In the genomic region with DNA sequence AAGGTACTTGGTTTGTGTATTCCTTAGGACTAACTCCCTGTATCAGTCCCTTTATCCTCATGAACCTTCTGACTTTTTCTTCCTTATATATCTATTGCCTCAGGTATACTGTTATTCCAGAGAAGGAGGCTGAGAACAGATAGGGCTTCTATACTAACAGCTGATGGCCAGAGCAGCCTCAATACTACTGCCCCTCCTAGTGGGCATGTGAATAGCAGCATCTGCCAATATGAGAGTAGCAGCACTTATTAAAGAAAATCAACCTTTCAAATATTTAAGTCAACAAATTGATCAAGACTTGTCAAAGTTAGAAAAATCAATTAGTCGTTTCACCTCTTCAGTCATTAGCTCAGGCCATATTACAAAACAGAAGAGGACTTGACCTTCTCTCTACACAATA, we compare ENCODE assay signal across 31 mouse cellular contexts. TPM values are rescaled to one million over a fixed set of nuclear protein-coding genes. Genes with fewer than 3 reads are reported as not detected.
DNase-seq lines count a peak whose midpoint lies in the region; ATAC-seq and TF ChIP-seq lines count a peak whose summit lies in the region.
"Had no signal": no experiment of that assay in that cellular context is flagged by ENCODE, and none has a peak within 500 bp of the region (broad histone marks: within the 10 kb centered on the region; RNA-seq: fewer than 3 reads in every experiment).

No protein-coding gene starts in this region.

- 80% methylated on average over 1 of the region's 1 CpGs for WGBS in kidney, postnatal 0 days
- WGBS in kidney, embryonic 15.5 days = 61% methylated on average over 1 of the region's 1 CpGs

- no peaks in the 10 kb centered on the region for H3K4me1 ChIP-seq in kidney, postnatal 0 days (replicated peaks; ENCODE audit: insufficient read depth, low read length)
- no peaks in the 10 kb centered on the region for H3K4me1 ChIP-seq in kidney, embryonic 15.5 days
- H3K4me1 ChIP-seq: embryonic facial prominence, embryonic 10.5 days; embryonic facial prominence, embryonic 15.5 days; forebrain, embryonic 12.5 days; heart, embryonic 12.5 days; hindbrain, embryonic 10.5 days; hindbrain, embryonic 15.5 days; liver, embryonic 13.5 days; neural tube, embryonic 13.5 days had no signal

- H3K4me3 ChIP-seq in kidney, postnatal 0 days (replicated peaks; ENCODE audit: low read depth, low read length) = no peak overlapping the region
- no peak overlapping the region for H3K4me3 ChIP-seq in kidney, embryonic 15.5 days (replicated peaks)
- H3K4me3 ChIP-seq: embryonic facial prominence, embryonic 10.5 days; embryonic facial prominence, embryonic 15.5 days; forebrain, embryonic 12.5 days; heart, embryonic 12.5 days; hindbrain, embryonic 10.5 days; hindbrain, embryonic 15.5 days; liver, embryonic 13.5 days; neural tube, embryonic 13.5 days had no signal

- no peak overlapping the region for H3K4me2 ChIP-seq in kidney, postnatal 0 days (ENCODE audit: low read length)
- no peak overlapping the region for H3K4me2 ChIP-seq in kidney, embryonic 15.5 days
- H3K4me2 ChIP-seq: embryonic facial prominence, embryonic 15.5 days; forebrain, embryonic 12.5 days; heart, embryonic 12.5 days; hindbrain, embryonic 15.5 days; liver, embryonic 13.5 days; midbrain, embryonic 11.5 days; neural tube, embryonic 13.5 days had no signal

- DNase-seq in embryo, embryonic 11 days = peak; percentile 3
- no peak for DNase-seq in embryo, embryonic 9.5 days (ENCODE audit: extremely low spot score)
- DNase-seq in kidney, postnatal 0 days (ENCODE audit: low spot score) = no peak
- DNase-seq in retina, embryonic 14.5 days (ENCODE audit: low spot score) = peak; percentile 5
- no peak for DNase-seq in retina, postnatal 1 day
- DNase-seq in urinary bladder, adult 2 months (ENCODE audit: low spot score) = no peak
- no peak for DNase-seq in left cerebral cortex, adult 11 months (ENCODE audit: low spot score)
- DNase-seq: adrenal gland, postnatal 25 days; cerebellum, adult 18-20 months; cerebellum, postnatal 10 days; gastrocnemius, postnatal 14 days; heart, adult 11 months; heart, postnatal 14 days; kidney, adult 8-10 months; kidney, postnatal 14 days; left cerebral cortex, postnatal 4 days; liver, embryonic 13.5 days; lung, adult 2 months; right cerebral cortex, postnatal 25 days; spleen, adult 18-20 months; thymus, adult 18-20 months; thymus, postnatal 25 days had no signal

- peak; percentile 36; the same call in 1 of the 2 replicates for TF ChIP-seq CTCF in kidney, postnatal 0 days (IDR thresholded peaks at IDR 0.05; ENCODE audit: low read depth)

- H3K27ac ChIP-seq in kidney, postnatal 0 days = no peak overlapping the region
- no peak overlapping the region for H3K27ac ChIP-seq in kidney, embryonic 15.5 days
- H3K27ac ChIP-seq: embryonic facial prominence, embryonic 10.5 days; embryonic facial prominence, embryonic 15.5 days; forebrain, embryonic 12.5 days; hindbrain, embryonic 10.5 days; hindbrain, embryonic 15.5 days; liver, embryonic 13.5 days; neural tube, embryonic 13.5 days had no signal

- H3K9ac ChIP-seq in kidney, postnatal 0 days (ENCODE audit: low read depth, low read length) = no peak overlapping the region
- no peak overlapping the region for H3K9ac ChIP-seq in kidney, embryonic 15.5 days
- H3K9ac ChIP-seq: embryonic facial prominence, embryonic 15.5 days; forebrain, embryonic 12.5 days; heart, embryonic 12.5 days; hindbrain, embryonic 15.5 days; liver, embryonic 13.5 days; neural tube, embryonic 13.5 days had no signal

- no peaks in the 10 kb centered on the region for H3K9me3 ChIP-seq in kidney, postnatal 0 days (replicated peaks; ENCODE audit: low read length)
- no peaks in the 10 kb centered on the region for H3K9me3 ChIP-seq in kidney, embryonic 15.5 days (replicated peaks)
- H3K9me3 ChIP-seq: embryonic facial prominence, embryonic 10.5 days; embryonic facial prominence, embryonic 15.5 days; forebrain, embryonic 12.5 days; heart, embryonic 12.5 days; hindbrain, embryonic 10.5 days; hindbrain, embryonic 15.5 days; liver, embryonic 13.5 days; neural tube, embryonic 13.5 days had no signal

- no peak for ATAC-seq in kidney, postnatal 0 days (replicated peaks; ENCODE audit: low FRiP score, low read depth)
- no peak for ATAC-seq in kidney, embryonic 15.5 days (replicated peaks; ENCODE audit: low FRiP score)

- H3K36me3 ChIP-seq in kidney, postnatal 0 days (ENCODE audit: insufficient read depth, low read length) = no peaks in the 10 kb centered on the region
- H3K36me3 ChIP-seq in kidney, embryonic 15.5 days = no peaks in the 10 kb centered on the region
- H3K36me3 ChIP-seq: embryonic facial prominence, embryonic 10.5 days; embryonic facial prominence, embryonic 15.5 days; forebrain, embryonic 12.5 days; heart, embryonic 12.5 days; hindbrain, embryonic 10.5 days; hindbrain, embryonic 15.5 days; liver, embryonic 13.5 days; neural tube, embryonic 13.5 days had no signal

- no peaks in the 10 kb centered on the region for H3K27me3 ChIP-seq in kidney, postnatal 0 days (ENCODE audit: insufficient read depth, low read length)
- no peaks in the 10 kb centered on the region; the same call in 1 of the 2 replicates for H3K27me3 ChIP-seq in kidney, embryonic 15.5 days
- H3K27me3 ChIP-seq: embryonic facial prominence, embryonic 15.5 days; forebrain, embryonic 12.5 days; heart, embryonic 12.5 days; hindbrain, embryonic 15.5 days; liver, embryonic 13.5 days; neural tube, embryonic 13.5 days had no signal

RNA-seq across cellular contexts. Expression of gene Cstf2, which starts 10.0 kb away (rescaled TPM):
- 27.1 and 31.0 TPM in 2 replicates for polyA plus RNA-seq in kidney, postnatal 0 days (2015; fragmentation: Nextera tagmentation; extraction: Ambion mirVana)
- 47.7 and 49.1 TPM in 2 replicates for polyA plus RNA-seq in kidney, embryonic 15.5 days (2015; fragmentation: Nextera tagmentation; extraction: Ambion mirVana)
- 11.5 and 13.0 TPM in 2 replicates for polyA plus RNA-seq in urinary bladder, adult 2 months (2012; rRNA removed)

Comparison
In these comparisons a context has a peak if more than half of its experiments do, and no peak if none do; other contexts are left out.
1. DNase-seq: peak in embryo, embryonic 11 days (single experiment) and retina, embryonic 14.5 days (single experiment); none in embryo, embryonic 9.5 days (single experiment), kidney, postnatal 0 days (single experiment), retina, postnatal 1 day (single experiment), urinary bladder, adult 2 months (single experiment) and left cerebral cortex, adult 11 months (single experiment).